Mouse (Mus musculus): ENCODE data around the gene Cyth4. TPM values are rescaled to one million over a fixed set of nuclear protein-coding genes. Genes with fewer than 3 reads are reported as not detected.

Cyth4 gene
- polyA plus RNA-seq, 1 experiment = 1.4 TPM

DNA sequence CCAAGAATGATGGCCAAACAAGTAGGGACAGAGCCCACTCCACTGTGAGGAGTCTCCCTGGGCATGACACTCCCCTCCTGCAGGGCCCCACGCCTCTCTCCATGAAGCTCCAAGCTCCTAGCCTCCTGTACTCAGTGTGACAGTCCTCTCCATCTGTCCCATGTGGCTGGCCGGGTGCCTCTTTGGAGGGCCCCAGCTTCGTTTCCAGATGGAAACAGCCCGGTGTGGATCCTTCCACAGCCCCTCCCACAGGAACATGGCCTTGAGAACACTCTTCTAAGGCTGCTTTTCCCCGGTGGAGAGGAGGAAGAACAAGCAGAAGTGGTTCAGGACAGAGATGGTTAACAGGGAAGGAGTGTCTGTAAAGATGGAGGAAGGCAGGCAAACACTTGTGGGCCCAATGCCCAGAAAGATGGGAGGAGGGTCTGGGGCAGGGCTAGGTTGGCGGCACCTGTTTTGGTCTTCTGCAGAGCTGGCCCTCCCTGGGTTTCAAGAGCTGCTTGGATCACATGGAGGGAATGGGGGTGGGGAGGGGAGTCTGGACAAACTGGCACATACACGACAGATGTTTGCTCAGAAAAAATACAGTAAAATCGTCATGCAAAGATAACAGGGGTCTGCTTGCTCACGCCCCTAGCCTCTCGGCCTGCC, 72.5 kb downstream of the Cyth4 start:
- no peaks in the 10 kb centered on the region; the same call in none of the 2 replicates for H3K36me3 ChIP-seq (ENCODE audit: control insufficient read depth, insufficient read depth, low read length)
- H3K27me3 ChIP-seq (ENCODE audit: control insufficient read depth, insufficient read depth, low read length) = no peaks in the 10 kb centered on the region
- TF ChIP-seq POLR2A (IDR thresholded peaks at IDR 0.05; ENCODE audit: control insufficient read depth, low read depth, low read length) (0 out of 2 replicates have a peak, but pooled peaks have one; percentile 18), CTCF (IDR thresholded peaks at IDR 0.05; ENCODE audit: control insufficient read depth, insufficient read depth, insufficient replicate concordance, low read depth, low read length) (no peak)
- peak overlapping the region; percentile 99 for H3K27ac ChIP-seq (ENCODE audit: control insufficient read depth, insufficient read depth, low read depth, low read length)
- peaks cover 30% of the 10 kb centered on the region for H3K4me1 ChIP-seq (ENCODE audit: control insufficient read depth, insufficient read depth, low read length)
- H3K4me3 ChIP-seq (ENCODE audit: control insufficient read depth, low read depth, low read length) = peak overlapping the region; percentile 96

DNA sequence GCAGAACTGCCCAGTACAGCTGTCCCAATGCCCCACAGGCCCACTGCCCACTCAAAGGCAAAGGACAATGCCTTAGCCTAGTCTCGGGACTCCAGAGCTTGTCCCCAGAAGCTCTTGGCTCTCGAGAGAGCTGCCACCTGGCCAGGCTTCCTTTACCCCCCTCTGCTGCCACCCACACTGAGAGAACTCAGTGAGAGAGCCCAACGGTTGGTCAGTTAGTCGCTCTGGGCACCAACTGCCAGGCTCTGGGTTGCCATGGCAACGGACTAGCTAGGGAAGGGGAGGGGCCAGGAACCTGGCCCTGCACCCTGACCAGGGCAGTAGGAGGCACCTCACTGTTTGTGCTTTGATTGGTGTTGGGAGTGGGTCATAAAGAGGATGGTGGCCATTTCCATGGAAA, 73.5 kb downstream of the Cyth4 start:
- Histone ChIP-seq H3K27me3 (ENCODE audit: control insufficient read depth, insufficient read depth, low read length) (no peaks in the 10 kb centered on the region), H3K27ac (ENCODE audit: control insufficient read depth, insufficient read depth, low read depth, low read length) (peak overlapping the region; percentile 99), H3K36me3 (ENCODE audit: control insufficient read depth, insufficient read depth, low read length) (no peaks in the 10 kb centered on the region; the same call in none of the 2 replicates), H3K4me1 (ENCODE audit: control insufficient read depth, insufficient read depth, low read length) (peaks cover 29% of the 10 kb centered on the region), H3K4me3 (ENCODE audit: control insufficient read depth, low read depth, low read length) (peak overlapping the region; percentile 96)
- TF ChIP-seq POLR2A (IDR thresholded peaks at IDR 0.05; ENCODE audit: control insufficient read depth, low read depth, low read length) (peak; percentile 91; the same call in 1 of the 2 replicates), CTCF (IDR thresholded peaks at IDR 0.05; ENCODE audit: control insufficient read depth, insufficient read depth, insufficient replicate concordance, low read depth, low read length) (no peak)

Other genes starting within 250 kb of the Cyth4 start
- 1,340 and 1,395 TPM in 2 replicates for gene Tex33, start 201.1 kb upstream of the Cyth4 start, polyA plus RNA-seq (2012; rRNA removed)
- gene Tst, start 191.1 kb upstream of the Cyth4 start, polyA plus RNA-seq (2012; rRNA removed) = 29.8 and 38.6 TPM in 2 replicates
- gene Mpst, start 190.6 kb upstream of the Cyth4 start, polyA plus RNA-seq (2012; rRNA removed) = 5.1 and 6.4 TPM in 2 replicates
- gene Kctd17, start 168.5 kb upstream of the Cyth4 start, polyA plus RNA-seq (2012; rRNA removed) = 12.2 and 12.3 TPM in 2 replicates
- 0.74 and 1.4 TPM in 2 replicates for gene Tmprss6, start 128.4 kb upstream of the Cyth4 start, polyA plus RNA-seq (2012; rRNA removed)
- gene Il2rb, start 101.8 kb upstream of the Cyth4 start, polyA plus RNA-seq (2012; rRNA removed) = 0.47 and 0.59 TPM in 2 replicates
- gene C1qtnf6, start 65.6 kb upstream of the Cyth4 start, polyA plus RNA-seq (2012; rRNA removed) = 8.2 and 9.8 TPM in 2 replicates
- 6.0 and 7.0 TPM in 2 replicates for gene Sstr3, start 52.4 kb upstream of the Cyth4 start, polyA plus RNA-seq (2012; rRNA removed)
- gene Rac2, start 24.3 kb upstream of the Cyth4 start, polyA plus RNA-seq (2012; rRNA removed) = 5.5 and 9.6 TPM in 2 replicates
- 6.7 and 6.9 TPM in 2 replicates for gene Elfn2, start 121.7 kb downstream of the Cyth4 start, polyA plus RNA-seq (2012; rRNA removed)
- 0.75 and 0.97 TPM in 2 replicates for gene Mfng, start 176.4 kb downstream of the Cyth4 start, polyA plus RNA-seq (2012; rRNA removed)
- 5.0 and 5.9 TPM in 2 replicates for gene Card10, start 206.0 kb downstream of the Cyth4 start, polyA plus RNA-seq (2012; rRNA removed)
- gene Cdc42ep1, start 245.6 kb downstream of the Cyth4 start, polyA plus RNA-seq (2012; rRNA removed) = 2.5 and 2.9 TPM in 2 replicates